Mouse (Mus musculus) brown adipose tissue, adult 24 weeks (tissue): ENCODE results near the gene Bola1. TPM values are rescaled to one million over a fixed set of nuclear protein-coding genes. Genes with fewer than 3 reads are reported as not detected.
"Not testable (repeated sequence)": the region's sequence is repeated elsewhere in the genome, so short reads cannot be mapped to it uniquely, and the experiment has no call there.

Experiments
- H3K27ac ChIP-seq: fragments of 200-500 bp; replicated peaks from 2 replicates; pipeline ENCODE4 v1.5.1; 2012; ENCODE audit warnings: low read depth, mild to moderate bottlenecking, low read length
- H3K4me1 ChIP-seq: fragments of 200-500 bp; 2 replicates; pipeline ENCODE4 v1.6.1; 2012; ENCODE audit warnings: low read length, mixed read lengths; ENCODE audit not compliant: control insufficient read depth, insufficient read depth, insufficient read length
- H3K4me3 ChIP-seq: fragments of 200-500 bp; 2 replicates; pipeline ENCODE4 v1.5.1; 2012; ENCODE audit warnings: low read depth, mild to moderate bottlenecking, low read length, moderate library complexity; ENCODE audit not compliant: insufficient read depth
- polyA plus RNA-seq: library from polyadenylated mRNA; stranded (reverse); fragments of >200 nt; gene quantifications from 2 replicates; pipeline ENCODE4 v1.2.4, GENCODE M21; 2012; ENCODE audit not compliant: missing spikeins, insufficient read depth, insufficient read length

Bola1 gene
- polyA plus RNA-seq, 1 experiment = 36.7 TPM

DNA sequence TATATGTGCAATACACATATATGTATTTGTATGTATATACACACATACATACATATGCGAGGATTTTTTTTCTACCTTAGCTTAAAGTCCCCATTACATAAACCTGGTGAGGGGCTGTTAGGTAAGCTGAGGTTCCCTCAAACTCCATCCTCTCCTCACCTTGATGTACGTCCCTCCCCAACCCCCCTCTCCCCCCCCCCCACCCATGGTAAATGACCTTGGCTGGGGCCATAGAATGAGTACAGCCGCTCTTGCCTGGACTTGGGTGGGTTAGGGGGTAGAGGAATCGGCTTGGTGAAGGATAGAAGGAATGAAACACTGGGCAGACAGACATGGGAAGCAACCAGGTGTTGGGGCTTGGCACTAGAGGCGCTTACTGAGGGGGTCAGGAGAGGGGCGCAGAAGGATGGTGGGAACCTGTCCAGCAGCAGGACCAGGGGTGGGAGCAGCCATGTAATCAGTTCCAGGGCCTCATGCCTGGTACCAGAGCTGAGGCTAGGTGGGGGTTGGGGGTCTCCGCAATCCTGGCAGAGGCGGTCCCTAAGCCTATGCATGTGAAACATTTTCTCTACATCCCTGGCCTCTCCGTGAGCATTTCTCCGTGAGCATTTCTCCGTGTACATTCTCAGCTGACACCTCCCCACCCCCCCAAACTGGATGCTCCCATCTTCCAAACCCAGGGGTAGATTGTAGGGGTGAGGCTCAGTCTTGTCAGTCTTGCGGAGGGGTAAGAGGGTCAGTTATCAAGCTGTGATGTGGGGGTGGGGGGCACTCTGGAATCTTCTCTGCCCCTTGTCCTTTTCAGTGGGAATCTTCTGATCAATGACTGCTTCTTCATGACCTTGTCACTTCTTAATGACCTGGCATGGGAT, 37.8 kb downstream of the Bola1 start:
- no peak overlapping the region for H3K4me3 ChIP-seq

GRCm38 (mm10) chr3:96180727-96181477, 38.6 kb downstream of the Bola1 start, which contains the start of gene Sv2a:
Gene Sv2a (plus strand): TSS chr3:96181151.
- Histone ChIP-seq H3K27ac (no peak within 1 kb of the TSS), H3K4me3 (peak within 1 kb of the TSS; percentile 31; the same call in 1 of the 2 replicates), H3K4me1 (no peaks in the 10 kb centered on the region)

More for the DNA sequence above, 37.8 kb downstream of the Bola1 start:
- no peak overlapping the region for H3K27ac ChIP-seq
- no peaks in the 10 kb centered on the region for H3K4me1 ChIP-seq

DNA sequence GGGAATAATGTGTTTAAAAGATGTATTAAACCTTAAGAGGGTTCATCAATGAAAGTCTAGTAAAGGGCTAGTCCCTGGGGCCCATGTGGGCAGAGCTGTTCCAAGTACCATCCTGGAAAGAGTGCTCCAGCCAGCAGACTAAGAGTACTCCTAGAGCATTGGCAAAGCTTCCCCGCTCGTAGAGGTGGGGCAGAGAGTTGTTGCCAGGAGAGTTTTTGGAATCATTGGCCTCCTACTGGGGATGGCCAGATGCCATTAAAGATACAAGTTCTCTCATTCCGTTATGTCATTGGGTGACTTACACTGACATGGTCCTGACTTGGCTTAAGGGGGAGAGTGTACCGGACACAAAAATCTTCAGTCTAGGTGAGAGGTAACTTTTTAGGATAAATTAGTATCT, 40.0 kb downstream of the Bola1 start:
- H3K4me1 ChIP-seq = no peaks in the 10 kb centered on the region
- no peak overlapping the region for H3K27ac ChIP-seq
- H3K4me3 ChIP-seq = no peak overlapping the region

GRCm38 (mm10) chr3:96178902-96179301, 40.6 kb downstream of the Bola1 start:
- no peak overlapping the region for H3K4me3 ChIP-seq
- H3K27ac ChIP-seq = no peak overlapping the region
- no peaks in the 10 kb centered on the region; the same call in 1 of the 2 replicates for H3K4me1 ChIP-seq

DNA sequence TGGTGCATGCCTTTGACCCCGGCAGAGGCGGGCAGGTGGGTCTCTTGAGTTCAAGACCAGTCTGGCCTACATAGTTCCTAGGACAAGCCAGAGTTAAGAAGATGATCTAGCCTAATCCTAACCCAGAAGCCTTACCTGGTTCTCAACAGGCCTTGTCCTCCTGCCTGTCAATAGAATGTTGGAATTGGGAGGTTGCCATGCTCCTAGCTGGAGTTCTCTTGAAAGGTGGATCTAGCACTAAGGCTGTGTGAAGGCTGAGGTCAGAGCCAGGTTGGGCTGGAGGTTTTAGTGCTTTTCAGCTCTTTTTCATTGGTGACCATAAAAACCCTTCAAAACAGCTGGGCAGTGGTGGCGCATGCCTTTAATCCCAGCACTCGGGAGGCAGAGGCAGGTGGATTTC, 41.1 kb downstream of the Bola1 start:
- H3K27ac ChIP-seq = no peak overlapping the region
- no peaks in the 10 kb centered on the region; the same call in 1 of the 2 replicates for H3K4me1 ChIP-seq

DNA sequence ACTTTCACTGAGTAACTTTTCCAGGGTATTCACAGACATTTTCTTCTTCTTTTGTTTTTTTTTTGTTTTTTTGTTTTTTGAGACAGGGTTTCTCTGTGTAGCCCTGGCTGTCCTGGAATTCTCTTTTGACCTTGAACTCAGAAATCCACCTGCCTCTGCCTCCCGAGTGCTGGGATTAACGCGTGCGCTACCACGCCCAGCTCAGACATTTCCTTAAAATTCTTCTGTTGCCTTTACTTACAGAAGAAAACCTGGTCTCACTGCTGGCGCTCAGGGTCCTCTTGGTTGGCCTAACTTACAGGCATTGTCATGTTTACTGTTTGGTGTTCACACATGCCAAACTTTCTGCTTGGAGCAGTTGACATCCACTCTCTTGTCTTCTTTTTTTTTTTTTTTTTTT, 44.3 kb downstream of the Bola1 start:
- H3K27ac ChIP-seq = no peak overlapping the region
- H3K4me3 ChIP-seq = no peak overlapping the region
- H3K4me1 ChIP-seq = peaks cover 16% of the 10 kb centered on the region

More for the DNA sequence above, 41.1 kb downstream of the Bola1 start:
- H3K4me3 ChIP-seq = no peak overlapping the region

- not testable (repeated sequence) for H3K27ac ChIP-seq, H3K4me3 ChIP-seq
- H3K4me1 ChIP-seq = peaks cover 18% of the 10 kb centered on the region
These were observed 45.5 kb downstream of the Bola1 start for GRCm38 (mm10) chr3:96174042-96174441.

DNA sequence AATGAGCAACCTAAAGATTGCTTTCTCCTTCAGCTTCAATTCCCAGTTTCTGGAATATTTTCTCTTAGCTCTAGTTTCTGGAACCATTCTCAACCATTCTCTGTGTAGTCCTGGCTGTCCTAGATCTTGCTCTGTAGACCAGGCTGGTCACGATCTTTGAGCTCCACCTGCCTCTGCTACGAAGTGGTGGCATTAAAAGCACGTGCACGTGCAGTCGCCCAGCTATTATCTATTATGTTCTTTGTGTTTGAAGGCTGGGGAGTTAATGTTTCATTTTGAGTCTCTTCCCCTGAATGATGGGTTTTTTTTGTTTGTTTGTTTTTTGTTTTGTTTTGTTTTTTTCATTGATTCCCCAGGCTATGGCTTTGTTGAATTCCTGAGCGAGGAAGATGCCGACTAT, 46.3 kb downstream of the Bola1 start:
- peak overlapping the region; percentile 98 for H3K4me3 ChIP-seq
- H3K4me1 ChIP-seq = peaks cover 18% of the 10 kb centered on the region
- H3K27ac ChIP-seq = no peak overlapping the region

DNA sequence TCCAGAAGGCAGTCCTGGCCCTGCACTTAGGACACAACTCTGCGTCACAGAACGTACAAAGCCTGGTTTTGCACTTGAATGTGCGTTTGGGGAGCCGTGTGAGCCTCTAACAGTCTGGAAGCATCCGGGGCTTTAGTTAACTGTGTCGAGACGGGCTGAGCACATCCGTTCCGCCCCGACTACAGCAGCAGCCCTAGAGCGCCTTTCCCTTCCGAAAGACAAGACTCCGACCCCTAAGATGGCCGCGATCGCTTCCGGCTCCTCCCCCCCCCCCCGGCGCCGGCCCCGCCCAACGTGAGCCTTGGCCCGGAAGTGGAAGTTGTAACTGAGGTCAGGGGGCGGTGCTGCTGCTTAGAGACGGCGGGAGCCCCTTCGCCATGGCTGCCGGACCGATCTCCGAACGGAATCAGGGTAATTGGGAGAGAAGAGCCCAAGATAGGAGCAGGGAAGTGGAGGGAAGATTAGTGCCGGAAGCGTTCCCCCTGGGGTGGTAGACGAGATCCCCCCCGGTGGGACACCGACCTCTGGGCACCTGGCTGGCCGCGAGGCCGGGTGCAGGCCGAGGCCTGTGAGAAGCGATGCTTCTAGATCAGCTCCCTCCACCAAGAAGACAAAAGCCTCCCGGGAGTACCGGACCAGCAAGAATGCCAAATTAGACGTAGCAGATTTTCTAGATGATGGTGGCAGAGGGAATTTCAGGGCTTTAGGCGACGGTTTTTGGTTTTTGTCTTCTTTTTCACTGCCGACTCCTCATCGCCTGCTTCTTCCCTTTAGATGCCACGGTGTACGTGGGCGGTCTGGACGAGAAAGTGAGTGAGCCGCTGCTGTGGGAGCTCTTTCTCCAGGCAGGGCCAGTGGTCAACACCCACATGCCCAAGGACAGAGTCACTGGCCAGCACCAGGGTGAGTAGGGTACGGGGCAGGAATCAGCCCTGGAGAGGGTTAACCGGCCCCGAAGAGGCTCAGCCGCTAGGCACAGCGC, 47.0 kb downstream of the Bola1 start, which contains the start of gene Sf3b4:
Gene Sf3b4, plus strand, starts transcription at position 136 of the 982 bp plus-strand sequence.
- peak within 1 kb of the TSS; percentile 96 for H3K27ac ChIP-seq
- H3K4me3 ChIP-seq = peak within 1 kb of the TSS; percentile 98
- H3K4me1 ChIP-seq = peaks cover 18% of the 10 kb centered on the region

GRCm38 (mm10) chr3:96171583-96172196, 47.8 kb downstream of the Bola1 start:
- H3K4me3 ChIP-seq = peak overlapping the region; percentile 77
- H3K4me1 ChIP-seq = peaks cover 18% of the 10 kb centered on the region
- H3K27ac ChIP-seq = peak overlapping the region; percentile 96

DNA sequence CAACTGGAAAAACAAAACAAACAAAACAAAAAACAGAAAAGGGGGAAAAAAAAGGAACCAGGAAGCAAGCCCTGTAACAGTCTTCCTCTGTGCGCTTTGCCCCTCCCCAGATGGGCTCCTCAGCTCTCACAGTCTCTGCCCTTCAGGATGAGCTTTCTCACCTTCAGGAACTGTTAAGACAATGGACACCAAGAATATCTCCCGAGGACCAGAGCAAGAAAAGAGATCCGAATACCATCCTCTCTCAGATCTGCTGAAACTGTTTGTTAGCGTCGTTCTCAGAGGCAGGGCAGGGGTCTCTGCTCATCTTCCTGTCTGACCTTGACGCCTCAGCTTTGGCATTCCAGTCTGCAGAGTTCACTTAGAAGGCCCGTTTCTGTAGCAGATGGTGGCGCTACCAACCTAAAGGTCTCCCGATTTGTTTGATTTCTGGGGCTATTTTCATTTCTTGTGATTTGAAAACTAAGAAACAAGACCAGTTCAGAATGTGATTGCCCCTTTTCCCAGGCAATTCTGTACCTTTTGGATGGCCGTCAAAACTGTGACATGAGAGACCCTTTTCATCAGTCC, 48.4 kb downstream of the Bola1 start:
- peaks cover 18% of the 10 kb centered on the region for H3K4me1 ChIP-seq
- peak overlapping the region; percentile 77 for H3K4me3 ChIP-seq
- H3K27ac ChIP-seq = peak overlapping the region; percentile 96

GRCm38 (mm10) chr3:96170276-96170675, 49.2 kb downstream of the Bola1 start:
- peaks cover 18% of the 10 kb centered on the region for H3K4me1 ChIP-seq
- H3K27ac ChIP-seq = peak overlapping the region; percentile 96
- peak overlapping the region; percentile 77; the same call in 1 of the 2 replicates for H3K4me3 ChIP-seq

GRCm38 (mm10) chr3:96168466-96169158, 50.9 kb downstream of the Bola1 start:
- Histone ChIP-seq H3K27ac (peak overlapping the region; percentile 95), H3K4me3 (peak overlapping the region; percentile 55), H3K4me1 (peaks cover 18% of the 10 kb centered on the region)
